Mouse (Mus musculus) intestine, postnatal 0 days (tissue): ENCODE results near the gene Cbx3. TPM values are rescaled to one million over a fixed set of nuclear protein-coding genes. Genes with fewer than 3 reads are reported as not detected.

Source experiments
- ATAC-seq: fragments of 200-750 bp; cut with Nextera tagmentation; 2 replicates; pipeline ENCODE4 v1.8.0; 2017; ENCODE audit warnings: mild to moderate bottlenecking, moderate TSS enrichment, moderate library complexity
- H3K27ac ChIP-seq: fragments of 300-500 bp; sonication (generic); 2 replicates; pipeline ENCODE4 v1.5.1; 2014; ENCODE audit warnings: mild to moderate bottlenecking, low read depth, low read length, moderate library complexity
- H3K27me3 ChIP-seq: fragments of 300-500 bp; sonication (generic); replicated peaks from 2 replicates; pipeline ENCODE4 v1.6.1; 2014; ENCODE audit warnings: low read length, mixed read lengths; ENCODE audit not compliant: control insufficient read depth, insufficient read depth
- H3K36me3 ChIP-seq: fragments of 300-500 bp; sonication (generic); 2 replicates; pipeline ENCODE4 v1.6.1; 2014; ENCODE audit warnings: mild to moderate bottlenecking, moderate library complexity; ENCODE audit not compliant: control insufficient read depth, insufficient read depth
- H3K4me1 ChIP-seq: fragments of 300-500 bp; sonication (generic); replicated peaks from 2 replicates; pipeline ENCODE4 v1.6.1; 2014; ENCODE audit warnings: antibody characterized with exemption, low read length, mixed read lengths; ENCODE audit not compliant: control insufficient read depth, insufficient read depth
- H3K4me2 ChIP-seq: fragments of 300-500 bp; sonication (generic); replicated peaks from 2 replicates; pipeline ENCODE4 v1.6.1; 2014; ENCODE audit warnings: low read depth, mild to moderate bottlenecking, moderate library complexity
- H3K4me3 ChIP-seq: fragments of 300-500 bp; sonication (generic); 2 replicates; pipeline ENCODE4 v1.5.1; 2014; ENCODE audit warnings: low read depth, low read length
- H3K9ac ChIP-seq: fragments of 300-500 bp; sonication (generic); 2 replicates; pipeline ENCODE4 v1.6.1; 2014; ENCODE audit warnings: mild to moderate bottlenecking, low read depth, low read length
- H3K9me3 ChIP-seq: fragments of 300-500 bp; sonication (generic); 2 replicates; pipeline ENCODE4 v1.6.1; 2016; ENCODE audit warnings: mixed run types; ENCODE audit not compliant: control insufficient read depth
- CTCF ChIP-seq: sonication (generic); IDR thresholded peaks from 2 replicates; pipeline ENCODE4 v1.5.1; 2016; ENCODE audit warnings: low read depth, mild to moderate bottlenecking, control low read depth, antibody characterized with exemption, moderate library complexity
- WGBS: fragments of 180-500 bp; shearing (Covaris S2); extraction: QIAGEN DNeasy Blood & Tissue Kit; methylation state at CpG from one replicate; pipeline ENCODE4 v1.1.7; 2014; 5-methylcytosine and 5-hydroxymethylcytosine counted together
- polyA plus RNA-seq: library from polyadenylated mRNA; unstranded; fragments of >200 nt; fragmentation: Nextera tagmentation; extraction: Ambion mirVana; gene quantifications from 2 replicates; pipeline ENCODE4 v1.2.1, GENCODE M21; 2015

Gene Cbx3
- polyA plus RNA-seq, 1 experiment from 2014 or later: 168 TPM

GRCm38 (mm10) chr6:51467649-51468048 is 2.5 kb upstream of the Cbx3 start:
- peak; percentile 60 for TF ChIP-seq CTCF
- Histone ChIP-seq H3K27ac (no peak overlapping the region), H3K4me1 (no peaks in the 10 kb centered on the region), H3K36me3 (peaks cover 32% of the 10 kb centered on the region), H3K9me3 (no peaks in the 10 kb centered on the region), H3K4me3 (peak overlapping the region; percentile 89), H3K27me3 (no peaks in the 10 kb centered on the region), H3K4me2 (peak overlapping the region; percentile 62), H3K9ac (no peak overlapping the region)
- under 1% methylated on average over 2 of the region's 2 CpGs for WGBS
- ATAC-seq: no peak

- H3K27ac ChIP-seq: peak overlapping the region; percentile 97
- peak overlapping the region; percentile 89 for H3K4me3 ChIP-seq
- no peak for TF ChIP-seq CTCF
- no peaks in the 10 kb centered on the region for H3K4me1 ChIP-seq
- peaks cover 23% of the 10 kb centered on the region for H3K36me3 ChIP-seq
- under 1% methylated on average over 61 of the region's 63 CpGs for WGBS
- H3K9ac ChIP-seq: peak overlapping the region; percentile 98
- H3K27me3 ChIP-seq: no peaks in the 10 kb centered on the region
- peak overlapping the region; percentile 62 for H3K4me2 ChIP-seq
- peak; percentile 33 for ATAC-seq
- H3K9me3 ChIP-seq: no peaks in the 10 kb centered on the region
Observed at GRCm38 (mm10) chr6:51468891-51469561, 1.1 kb upstream of the Cbx3 start.

DNA sequence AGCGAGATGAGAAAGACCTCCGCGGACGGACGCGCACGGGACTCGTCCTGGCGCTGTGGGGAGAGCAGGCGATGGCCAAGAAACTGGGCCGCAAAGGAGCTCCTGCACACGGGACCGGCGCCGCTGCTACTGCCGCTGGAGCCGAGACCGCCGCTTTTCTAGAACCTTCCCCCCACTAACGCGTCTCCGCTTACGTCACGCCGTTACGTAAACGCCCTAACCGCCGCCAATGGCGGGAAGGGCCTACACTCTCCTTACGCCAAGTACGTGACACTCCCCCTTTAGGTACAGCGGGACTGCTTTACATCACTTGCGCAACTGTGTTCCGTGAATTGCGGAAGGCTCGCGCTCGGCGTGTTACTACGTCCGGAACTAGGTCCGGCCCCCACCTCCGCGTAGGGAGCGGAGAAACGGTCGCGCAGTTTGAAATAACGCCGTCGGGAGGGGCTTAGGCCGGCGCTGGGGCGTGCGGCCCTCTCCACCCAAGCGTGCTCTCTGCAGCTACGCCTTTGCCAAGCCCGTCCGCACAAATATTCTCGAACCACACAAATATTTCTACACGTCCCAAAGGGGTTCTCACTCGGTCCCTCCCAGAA is 347 bp upstream of the Cbx3 start, which contains the start of gene Hnrnpa2b1:
Gene Hnrnpa2b1, minus strand, starts transcription at position 180 of the 596 bp plus-strand sequence.
- Histone ChIP-seq H3K9me3 (no peaks in the 10 kb centered on the region), H3K27me3 (no peaks in the 10 kb centered on the region), H3K9ac (peak within 1 kb of the TSS; percentile 98), H3K4me1 (no peaks in the 10 kb centered on the region), H3K36me3 (peaks cover 23% of the 10 kb centered on the region), H3K4me2 (peak within 1 kb of the TSS; percentile 62), H3K27ac (peak within 1 kb of the TSS; percentile 97), H3K4me3 (peak within 1 kb of the TSS; percentile 89)
- under 1% methylated on average over 63 of the region's 63 CpGs for WGBS
- no peak; the same call in 1 of the 2 replicates for TF ChIP-seq CTCF
- peak; percentile 91 for ATAC-seq

DNA sequence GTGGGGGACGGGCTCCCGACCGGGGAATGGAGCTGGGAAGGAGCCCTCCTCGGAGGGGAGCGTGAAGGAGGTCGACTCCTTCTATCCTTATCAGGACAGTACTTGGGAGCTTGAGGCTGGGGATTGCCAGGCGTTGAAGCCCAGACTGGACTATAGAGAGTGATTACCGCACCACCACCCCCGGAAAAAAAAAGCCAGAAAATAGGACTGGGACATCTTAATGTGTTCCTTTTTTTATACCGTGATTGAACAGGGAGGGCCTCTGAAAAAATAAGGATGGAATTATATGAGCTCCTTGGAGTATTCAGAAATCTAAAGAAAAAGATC is 982 bp downstream of the Cbx3 start:
- Histone ChIP-seq H3K9me3 (no peaks in the 10 kb centered on the region), H3K4me2 (peak overlapping the region; percentile 62), H3K4me3 (peak overlapping the region; percentile 89), H3K9ac (peak overlapping the region; percentile 73), H3K36me3 (peaks cover 24% of the 10 kb centered on the region), H3K4me1 (no peaks in the 10 kb centered on the region), H3K27me3 (no peaks in the 10 kb centered on the region), H3K27ac (peak overlapping the region; percentile 97)
- no peak for TF ChIP-seq CTCF
- under 1% methylated on average over 10 of the region's 10 CpGs for WGBS
- no peak for ATAC-seq

- Histone ChIP-seq H3K27me3 (no peaks in the 10 kb centered on the region), H3K4me2 (peak overlapping the region; percentile 62), H3K9ac (no peak overlapping the region), H3K4me1 (no peaks in the 10 kb centered on the region), H3K27ac (no peak overlapping the region), H3K4me3 (peak overlapping the region; percentile 89), H3K9me3 (no peaks in the 10 kb centered on the region), H3K36me3 (peaks cover 21% of the 10 kb centered on the region)
- no peak for ATAC-seq
- WGBS: 11% methylated on average over 3 of the region's 3 CpGs
- TF ChIP-seq CTCF: no peak
Observed at GRCm38 (mm10) chr6:51471782-51472181, 1.6 kb downstream of the Cbx3 start.

- no peaks in the 10 kb centered on the region for H3K4me1 ChIP-seq
- H3K4me2 ChIP-seq: peak overlapping the region; percentile 62
- no peaks in the 10 kb centered on the region for H3K9me3 ChIP-seq
- H3K27ac ChIP-seq: no peak overlapping the region
- TF ChIP-seq CTCF: no peak
- no peaks in the 10 kb centered on the region for H3K27me3 ChIP-seq
- H3K9ac ChIP-seq: no peak overlapping the region
- H3K36me3 ChIP-seq: peaks cover 21% of the 10 kb centered on the region
- ATAC-seq: no peak
- 27% methylated on average over 4 of the region's 4 CpGs for WGBS
- H3K4me3 ChIP-seq: no peak overlapping the region
Observed at GRCm38 (mm10) chr6:51472213-51472612, 2.1 kb downstream of the Cbx3 start.
